17 mouse cellular contexts compared by ENCODE assay signal in genomic region chr1:57742266-57742665, GRCm38 (mm10). TPM values are rescaled to one million over a fixed set of nuclear protein-coding genes. Genes with fewer than 3 reads are reported as not detected.
A peak's percentile ranks its signal among the peaks of the same experiment; 100 is the strongest.
DNase-seq lines count a peak whose midpoint lies in the region; ATAC-seq lines count a peak whose summit lies in the region.
"Had no signal": no experiment of that assay in that cellular context is flagged by ENCODE, and none has a peak within 500 bp of the region (broad histone marks: within the 10 kb centered on the region; RNA-seq: fewer than 3 reads in every experiment).

No protein-coding gene starts in this region.

- H3K4me3 ChIP-seq in kidney, embryonic 14.5 days (ENCODE audit: low read length), result no peak overlapping the region
- no peak overlapping the region for H3K4me3 ChIP-seq in liver, embryonic 13.5 days (replicated peaks)
- H3K4me3 ChIP-seq in hindbrain, embryonic 10.5 days, result no peak overlapping the region
- no peak overlapping the region for H3K4me3 ChIP-seq in midbrain, embryonic 16.5 days (ENCODE audit: low read depth, low read length)
- H3K4me3 ChIP-seq: heart, embryonic 10.5 days; layer of hippocampus, adult 2 months; lung, embryonic 15.5 days; midbrain, embryonic 13.5 days had no signal

- no peaks in the 10 kb centered on the region for H3K36me3 ChIP-seq in kidney, embryonic 14.5 days (ENCODE audit: control insufficient read depth, insufficient read depth, low read length)
- no peaks in the 10 kb centered on the region for H3K36me3 ChIP-seq in liver, embryonic 13.5 days
- H3K36me3 ChIP-seq in hindbrain, embryonic 10.5 days, result no peaks in the 10 kb centered on the region
- no peaks in the 10 kb centered on the region for H3K36me3 ChIP-seq in midbrain, embryonic 16.5 days (ENCODE audit: control insufficient read depth, insufficient read depth, low read length)
- H3K36me3 ChIP-seq: heart, embryonic 10.5 days; lung, embryonic 15.5 days; midbrain, embryonic 13.5 days had no signal

- H3K27ac ChIP-seq in kidney, embryonic 14.5 days (ENCODE audit: low read depth, low read length), result no peak overlapping the region
- no peak overlapping the region for H3K27ac ChIP-seq in liver, embryonic 13.5 days
- no peak overlapping the region for H3K27ac ChIP-seq in hindbrain, embryonic 10.5 days
- no peak overlapping the region for H3K27ac ChIP-seq in midbrain, embryonic 16.5 days (ENCODE audit: low read length)
- H3K27ac ChIP-seq: heart, embryonic 10.5 days; layer of hippocampus, adult 2 months; midbrain, embryonic 13.5 days had no signal

- no peak; the same call in 1 of the 2 replicates for ATAC-seq in kidney, embryonic 14.5 days (ENCODE audit: low FRiP score, low TSS enrichment)
- ATAC-seq in liver, embryonic 13.5 days (ENCODE audit: low read depth), result peak; percentile 66
- no peak for ATAC-seq in midbrain, embryonic 16.5 days
- ATAC-seq: hindbrain, embryonic 16.5 days; midbrain, embryonic 13.5 days had no signal

- H3K9ac ChIP-seq in kidney, embryonic 14.5 days (ENCODE audit: low read depth, low read length), result no peak overlapping the region
- H3K9ac ChIP-seq in liver, embryonic 13.5 days, result no peak overlapping the region
- H3K9ac ChIP-seq in midbrain, embryonic 16.5 days (ENCODE audit: low read depth, low read length), result no peak overlapping the region
- H3K9ac ChIP-seq: lung, embryonic 15.5 days; midbrain, embryonic 13.5 days had no signal

- no peaks in the 10 kb centered on the region for H3K9me3 ChIP-seq in kidney, embryonic 14.5 days (ENCODE audit: control insufficient read depth, low read length)
- H3K9me3 ChIP-seq in liver, embryonic 13.5 days (replicated peaks), result no peaks in the 10 kb centered on the region
- H3K9me3 ChIP-seq in hindbrain, embryonic 10.5 days, result no peaks in the 10 kb centered on the region
- H3K9me3 ChIP-seq in midbrain, embryonic 16.5 days (replicated peaks; ENCODE audit: control insufficient read depth, low read length, poor library complexity, severe bottlenecking), result no peaks in the 10 kb centered on the region
- H3K9me3 ChIP-seq: heart, embryonic 10.5 days; lung, embryonic 15.5 days; midbrain, embryonic 13.5 days had no signal

- 69% methylated on average over 2 of the region's 2 CpGs for WGBS in kidney, embryonic 14.5 days
- 61% methylated on average over 2 of the region's 2 CpGs for WGBS in liver, embryonic 13.5 days (ENCODE audit: insufficient replicate concordance)
- WGBS in hindbrain, embryonic 10.5 days, result 91% methylated on average over 2 of the region's 2 CpGs
- 94% methylated on average over 2 of the region's 2 CpGs for WGBS in midbrain, embryonic 16.5 days

- no peak overlapping the region for H3K4me2 ChIP-seq in kidney, embryonic 14.5 days (replicated peaks; ENCODE audit: low read depth, low read length)
- no peak overlapping the region for H3K4me2 ChIP-seq in liver, embryonic 13.5 days
- H3K4me2 ChIP-seq in midbrain, embryonic 16.5 days (ENCODE audit: low read length), result no peak overlapping the region
- H3K4me2 ChIP-seq: lung, embryonic 15.5 days; midbrain, embryonic 13.5 days had no signal

- peak; percentile 75 for DNase-seq in kidney, adult 11 months
- peak; percentile 70 for DNase-seq in kidney, postnatal 14 days
- no peak for DNase-seq in liver, embryonic 13.5 days
- DNase-seq in hindbrain, embryonic 10.5 days (ENCODE audit: low spot score), result no peak
- no peak for DNase-seq in gastrocnemius, postnatal 4 days (ENCODE audit: low spot score in 2 of 2)
- DNase-seq in embryo, embryonic 10 days (ENCODE audit: low spot score), result no peak
- DNase-seq: adrenal gland, adult 2 months; cerebellum, adult 11 months had no signal

- H3K27me3 ChIP-seq in kidney, embryonic 14.5 days (ENCODE audit: control insufficient read depth, insufficient read depth, low read length), result no peaks in the 10 kb centered on the region
- H3K27me3 ChIP-seq in liver, embryonic 13.5 days, result no peaks in the 10 kb centered on the region
- H3K27me3 ChIP-seq in hindbrain, embryonic 10.5 days (ENCODE audit: insufficient read depth, poor library complexity, severe bottlenecking), result no peaks in the 10 kb centered on the region
- H3K27me3 ChIP-seq in midbrain, embryonic 16.5 days (ENCODE audit: control insufficient read depth, insufficient read depth, low read depth, low read length), result no peaks in the 10 kb centered on the region
- H3K27me3 ChIP-seq: lung, embryonic 15.5 days; midbrain, embryonic 13.5 days had no signal

- H3K4me1 ChIP-seq in kidney, embryonic 14.5 days (ENCODE audit: control insufficient read depth, insufficient read depth, low read length), result no peaks in the 10 kb centered on the region
- 0 out of 2 replicates have a peak, but pooled peaks cover 5% of the 10 kb centered on the region for H3K4me1 ChIP-seq in liver, embryonic 13.5 days (replicated peaks)
- H3K4me1 ChIP-seq in hindbrain, embryonic 10.5 days (replicated peaks), result no peaks in the 10 kb centered on the region
- H3K4me1 ChIP-seq in midbrain, embryonic 16.5 days (ENCODE audit: control insufficient read depth, insufficient read depth, low read length), result no peaks in the 10 kb centered on the region
- H3K4me1 ChIP-seq: heart, embryonic 10.5 days; midbrain, embryonic 13.5 days had no signal

RNA-seq across cellular contexts. Expression of gene Spats2l, which starts 31.7 kb away (rescaled TPM):
- polyA plus RNA-seq in kidney, embryonic 14.5 days (2014; fragmentation: Nextera tagmentation; extraction: Ambion mirVana), result 39.4 and 47.4 TPM in 2 replicates
- polyA plus RNA-seq in liver, embryonic 13.5 days (2015; fragmentation: Nextera tagmentation; extraction: Ambion mirVana), result 10.3 and 11.9 TPM in 2 replicates
- polyA plus RNA-seq in hindbrain, embryonic 10.5 days (2016; fragmentation: Nextera tagmentation; extraction: Ambion mirVana), result 18.7 and 29.7 TPM in 2 replicates
- total RNA-seq in gastrocnemius, postnatal 4 days (2021), result 10 to 100 TPM; 72.4 to 84.7 TPM
- polyA plus RNA-seq in midbrain, embryonic 16.5 days (2015; fragmentation: Nextera tagmentation; extraction: Ambion mirVana), result 83.6 and 88.7 TPM in 2 replicates
- total RNA-seq: megakaryocyte progenitor cell, adult 5-6 weeks; MEL had no signal

Comparison
In these comparisons a context has a peak if more than half of its experiments do, and no peak if none do; other contexts are left out.
1. DNase-seq: peak in kidney, adult 11 months (single experiment) and kidney, postnatal 14 days (single experiment); none in liver, embryonic 13.5 days (single experiment), hindbrain, embryonic 10.5 days (single experiment), gastrocnemius, postnatal 4 days (0 of 2) and embryo, embryonic 10 days (single experiment).